Mouse (Mus musculus) hindbrain, embryonic 16.5 days (tissue): ENCODE results near the gene Gm14180. TPM values are rescaled to one million over a fixed set of nuclear protein-coding genes. Genes with fewer than 3 reads are reported as not detected.
"Not testable (repeated sequence)": the region's sequence is repeated elsewhere in the genome, so short reads cannot be mapped to it uniquely, and the experiment has no call there.

Experiments
- ATAC-seq: fragments of 200-750 bp; cut with Nextera tagmentation; 2 replicates; pipeline ENCODE4 v1.8.0; 2017; ENCODE audit warnings: moderate TSS enrichment, moderate library complexity
- H3K27ac ChIP-seq: fragments of 300-500 bp; sonication (generic); 2 replicates; pipeline ENCODE4 v1.5.1; 2014; ENCODE audit warnings: low read depth, mild to moderate bottlenecking, control low read depth, low read length, moderate library complexity
- H3K27me3 ChIP-seq: fragments of 300-500 bp; sonication (generic); replicated peaks from 2 replicates; pipeline ENCODE4 v1.6.1; 2014; ENCODE audit warnings: low read length; ENCODE audit not compliant: control insufficient read depth, insufficient read depth
- H3K36me3 ChIP-seq: fragments of 300-500 bp; sonication (generic); 2 replicates; pipeline ENCODE4 v1.6.1; 2014; ENCODE audit warnings: mild to moderate bottlenecking, low read length, moderate library complexity, mixed read lengths; ENCODE audit not compliant: control insufficient read depth, insufficient read depth
- H3K4me1 ChIP-seq: fragments of 300-500 bp; sonication (generic); 2 replicates; pipeline ENCODE4 v1.6.1; 2014; ENCODE audit warnings: low read depth, low read length; ENCODE audit not compliant: control insufficient read depth, insufficient read depth
- H3K4me2 ChIP-seq: fragments of 300-500 bp; sonication (generic); 2 replicates; pipeline ENCODE4 v1.6.1; 2014; ENCODE audit warnings: mild to moderate bottlenecking, low read length, control low read depth, moderate library complexity
- H3K4me3 ChIP-seq: fragments of 300-500 bp; sonication (generic); 2 replicates; pipeline ENCODE4 v1.5.1; 2014; ENCODE audit warnings: mild to moderate bottlenecking, low read length, control low read depth, moderate library complexity
- H3K9ac ChIP-seq: fragments of 300-500 bp; sonication (generic); 2 replicates; pipeline ENCODE4 v1.6.1; 2014; ENCODE audit warnings: low read depth, mild to moderate bottlenecking, control low read depth, low read length, moderate library complexity
- H3K9me3 ChIP-seq: fragments of 300-500 bp; sonication (generic); 2 replicates; pipeline ENCODE4 v1.6.1; 2014; ENCODE audit warnings: mild to moderate bottlenecking, low read length, moderate library complexity; ENCODE audit not compliant: control insufficient read depth
- WGBS: fragments of 180-500 bp; shearing (Covaris S2); extraction: QIAGEN DNeasy Blood & Tissue Kit; methylation state at CpG from one replicate; pipeline ENCODE4 v1.1.7; 2014; 5-methylcytosine and 5-hydroxymethylcytosine counted together
- polyA plus RNA-seq: library from polyadenylated mRNA; unstranded; fragments of >200 nt; fragmentation: Nextera tagmentation; extraction: Ambion mirVana; gene quantifications from 2 replicates; pipeline ENCODE4 v1.2.1, GENCODE M21; 2015

The Gm14180 gene
- polyA plus RNA-seq, 1 experiment from 2014 or later, result not detected

DNA sequence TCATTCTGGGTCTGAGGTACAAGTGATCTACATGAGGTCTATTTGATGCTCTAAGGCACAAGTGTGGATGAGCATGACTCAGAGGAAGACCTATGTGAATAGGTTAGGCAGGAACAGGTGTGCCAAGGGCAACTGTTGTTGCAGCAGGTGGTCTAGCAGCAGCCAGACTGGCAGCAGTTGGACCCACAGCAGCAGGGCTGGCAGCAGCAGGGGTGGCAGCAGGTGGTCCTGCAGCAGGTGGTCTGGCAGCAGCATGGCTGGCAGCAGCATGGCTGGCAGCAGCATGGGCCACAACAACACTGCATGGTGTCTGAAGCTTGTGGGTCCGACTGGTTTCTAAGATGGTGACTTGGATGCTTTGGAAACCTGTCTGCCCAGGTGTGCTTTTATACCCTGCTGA lies 48.9 kb downstream of the Gm14180 start:
- 71% methylated on average over 1 of the region's 1 CpGs for WGBS
- not testable (repeated sequence) for H3K4me3 ChIP-seq, H3K27ac ChIP-seq, H3K4me1 ChIP-seq, H3K4me2 ChIP-seq, H3K9ac ChIP-seq, H3K9me3 ChIP-seq, ATAC-seq, H3K36me3 ChIP-seq, H3K27me3 ChIP-seq

Other genes starting within 250 kb of the Gm14180 start
- gene Krt23, start 241.2 kb downstream of the Gm14180 start, polyA plus RNA-seq, result 0.19 and 0.22 TPM in 2 replicates
- not detected in 2 replicates for gene Krt39, start 213.0 kb downstream of the Gm14180 start, polyA plus RNA-seq
- gene Krt40, start 191.1 kb downstream of the Gm14180 start, polyA plus RNA-seq, result not detected in 2 replicates
- not detected in 2 replicates for gene Krtap3-3, start 183.4 kb downstream of the Gm14180 start, polyA plus RNA-seq
- gene Krtap3-2, start 177.4 kb downstream of the Gm14180 start, polyA plus RNA-seq, result not detected in 2 replicates
- gene Gm11939, start 174.8 kb downstream of the Gm14180 start, polyA plus RNA-seq, result not detected in 2 replicates
- gene Krtap3-1, start 167.7 kb downstream of the Gm14180 start, polyA plus RNA-seq, result not detected in 2 replicates
- not detected in 2 replicates for gene Krtap1-5, start 153.3 kb downstream of the Gm14180 start, polyA plus RNA-seq
- gene Krtap1-4, start 150.6 kb downstream of the Gm14180 start, polyA plus RNA-seq, result not detected in 2 replicates
- gene Krtap1-3, start 143.0 kb downstream of the Gm14180 start, polyA plus RNA-seq, result not detected in 2 replicates
- not detected in 2 replicates for gene Krtap9-3, start 136.2 kb downstream of the Gm14180 start, polyA plus RNA-seq
- not detected in 2 replicates for gene Gm11938, start 131.0 kb downstream of the Gm14180 start, polyA plus RNA-seq
- not detected in 2 replicates for gene Gm11937, start 124.1 kb downstream of the Gm14180 start, polyA plus RNA-seq
- gene Krtap2-4, start 119.4 kb downstream of the Gm14180 start, polyA plus RNA-seq, result not detected in 2 replicates
- not detected in 2 replicates for gene Gm11562, start 113.9 kb downstream of the Gm14180 start, polyA plus RNA-seq
- gene Krtap4-1, start 106.1 kb downstream of the Gm14180 start, polyA plus RNA-seq, result not detected in 2 replicates
- not detected in 2 replicates for gene Krtap4-2, start 99.2 kb downstream of the Gm14180 start, polyA plus RNA-seq
- not detected in 2 replicates for gene Krtap4-7, start 90.2 kb downstream of the Gm14180 start, polyA plus RNA-seq
- gene Gm11555, start 84.1 kb downstream of the Gm14180 start, polyA plus RNA-seq, result not detected in 2 replicates
- gene Gm11563, start 75.3 kb downstream of the Gm14180 start, polyA plus RNA-seq, result not detected in 2 replicates
- gene Krtap4-6, start 68.3 kb downstream of the Gm14180 start, polyA plus RNA-seq, result not detected in 2 replicates
- gene Gm14190, start 43.5 kb downstream of the Gm14180 start, polyA plus RNA-seq, result not detected in 2 replicates
- gene Gm11595, start 38.6 kb upstream of the Gm14180 start, polyA plus RNA-seq, result not detected in 2 replicates
- not detected in 2 replicates for gene Krtap4-8, start 46.4 kb upstream of the Gm14180 start, polyA plus RNA-seq
- not detected in 2 replicates for gene Krtap4-9, start 50.9 kb upstream of the Gm14180 start, polyA plus RNA-seq
- not detected in 2 replicates for gene Gm11596, start 59.2 kb upstream of the Gm14180 start, polyA plus RNA-seq
- not detected in 2 replicates for gene Gm11569, start 64.6 kb upstream of the Gm14180 start, polyA plus RNA-seq
- gene Gm11554, start 70.2 kb upstream of the Gm14180 start, polyA plus RNA-seq, result not detected in 2 replicates
- gene Krtap4-13, start 75.6 kb upstream of the Gm14180 start, polyA plus RNA-seq, result not detected in 2 replicates
- gene Gm11564, start 81.4 kb upstream of the Gm14180 start, polyA plus RNA-seq, result not detected in 2 replicates
- gene 2300003K06Rik, start 103.8 kb upstream of the Gm14180 start, polyA plus RNA-seq, result not detected in 2 replicates
- not detected in 2 replicates for gene Krtap4-16, start 117.3 kb upstream of the Gm14180 start, polyA plus RNA-seq
- not detected in 2 replicates for gene Gm11568, start 123.6 kb upstream of the Gm14180 start, polyA plus RNA-seq
- gene Gm11559, start 130.2 kb upstream of the Gm14180 start, polyA plus RNA-seq, result not detected in 2 replicates
- not detected in 2 replicates for gene Krtap9-1, start 139.1 kb upstream of the Gm14180 start, polyA plus RNA-seq
- not detected in 2 replicates for gene Gm11567, start 144.9 kb upstream of the Gm14180 start, polyA plus RNA-seq
- not detected in 2 replicates for gene Krtap31-1, start 173.6 kb upstream of the Gm14180 start, polyA plus RNA-seq
- gene Gm11565, start 180.5 kb upstream of the Gm14180 start, polyA plus RNA-seq, result not detected in 2 replicates
- not detected in 2 replicates for gene Krtap31-2, start 202.0 kb upstream of the Gm14180 start, polyA plus RNA-seq
- not detected in 2 replicates for gene Krtap9-5, start 214.2 kb upstream of the Gm14180 start, polyA plus RNA-seq
- gene Krtap29-1, start 244.8 kb upstream of the Gm14180 start, polyA plus RNA-seq, result not detected in 2 replicates